Comparison of ENCODE assay signal across 12 mouse cellular contexts in genomic region chr7:55519579-55519978, GRCm38 (mm10).
"Had no signal": no experiment of that assay in that cellular context is flagged by ENCODE, and none has a peak within 500 bp of the region (broad histone marks: within the 10 kb centered on the region; RNA-seq: fewer than 3 reads in every experiment).

No protein-coding gene starts in this region.

- H3K4me3 ChIP-seq: left cerebral cortex, adult 2 months; liver, embryonic 13.5 days; megakaryocyte, embryonic 14.5 days; midbrain, embryonic 10.5 days; midbrain, embryonic 13.5 days had no signal

- H3K9ac ChIP-seq: liver, embryonic 13.5 days; midbrain, embryonic 13.5 days had no signal

- H3K27me3 ChIP-seq: liver, embryonic 13.5 days; megakaryocyte, embryonic 14.5 days; midbrain, embryonic 13.5 days had no signal

- H3K27ac ChIP-seq: left cerebral cortex, adult 2 months; liver, embryonic 13.5 days; midbrain, embryonic 10.5 days; midbrain, embryonic 13.5 days had no signal

- DNase-seq: kidney, postnatal 10 days; kidney, postnatal 36 days; layer of hippocampus, postnatal 36 days; liver, embryonic 13.5 days; lung, adult 2 months; lung, postnatal 36 days; thymus, postnatal 25 days had no signal

- H3K9me3 ChIP-seq: liver, embryonic 13.5 days; midbrain, embryonic 13.5 days had no signal

- ATAC-seq: midbrain, embryonic 13.5 days; midbrain, embryonic 16.5 days had no signal

- H3K36me3 ChIP-seq: liver, embryonic 13.5 days; midbrain, embryonic 10.5 days; midbrain, embryonic 13.5 days had no signal

- H3K4me1 ChIP-seq: liver, embryonic 13.5 days; megakaryocyte, embryonic 14.5 days; midbrain, embryonic 10.5 days; midbrain, embryonic 13.5 days had no signal

- H3K4me2 ChIP-seq: liver, embryonic 13.5 days; midbrain, embryonic 13.5 days had no signal
